Mouse (Mus musculus) forebrain, embryonic 15.5 days (tissue): ENCODE measurements around the gene Ptpn3. TPM values are rescaled to one million over a fixed set of nuclear protein-coding genes. Genes with fewer than 3 reads are reported as not detected.
A peak's percentile ranks its signal among the peaks of the same experiment; 100 is the strongest.

Experiments
- ATAC-seq: fragments of 200-750 bp; cut with Nextera tagmentation; replicated peaks from 2 replicates; pipeline ENCODE4 v1.8.0; 2017; ENCODE audit warnings: mild to moderate bottlenecking, moderate TSS enrichment, moderate library complexity
- H3K27ac ChIP-seq: fragments of 300-500 bp; sonication (generic); replicated peaks from 2 replicates; pipeline ENCODE4 v1.5.1; 2015; ENCODE audit warnings: mild to moderate bottlenecking, inconsistent platforms
- H3K27me3 ChIP-seq: fragments of 300-500 bp; sonication (generic); 2 replicates; pipeline ENCODE4 v1.6.1; 2015; ENCODE audit warnings: inconsistent platforms
- H3K36me3 ChIP-seq: fragments of 300-500 bp; sonication (generic); 2 replicates; pipeline ENCODE4 v1.6.1; 2015; ENCODE audit warnings: mild to moderate bottlenecking, inconsistent platforms
- H3K4me1 ChIP-seq: fragments of 300-500 bp; sonication (generic); 2 replicates; pipeline ENCODE4 v1.6.1; 2015; ENCODE audit warnings: inconsistent platforms
- H3K4me2 ChIP-seq: fragments of 300-500 bp; sonication (generic); replicated peaks from 2 replicates; pipeline ENCODE4 v1.6.1; 2015; ENCODE audit warnings: mild to moderate bottlenecking, inconsistent platforms
- H3K4me3 ChIP-seq: fragments of 300-500 bp; sonication (generic); 2 replicates; pipeline ENCODE4 v1.5.1; 2015; ENCODE audit warnings: mild to moderate bottlenecking, inconsistent platforms
- H3K9ac ChIP-seq: fragments of 300-500 bp; sonication (generic); replicated peaks from 2 replicates; pipeline ENCODE4 v1.6.1; 2015; ENCODE audit warnings: mild to moderate bottlenecking, inconsistent platforms
- H3K9me3 ChIP-seq: fragments of 300-500 bp; sonication (generic); 2 replicates; pipeline ENCODE4 v1.6.1; 2016; ENCODE audit warnings: inconsistent platforms
- WGBS: fragments of 180-500 bp; shearing (Covaris S2); methylation state at CpG from one replicate; pipeline ENCODE4 v1.1.7; 2015; ENCODE audit warnings: mixed read lengths; 5-methylcytosine and 5-hydroxymethylcytosine counted together
- polyA plus RNA-seq: library from polyadenylated mRNA; unstranded; fragments of >200 nt; fragmentation: Nextera tagmentation; extraction: Ambion mirVana; gene quantifications from 2 replicates; pipeline ENCODE4 v1.2.1, GENCODE M21; 2015

Gene Ptpn3
- polyA plus RNA-seq, 1 experiment from 2014 or later: 1.3 TPM

DNA sequence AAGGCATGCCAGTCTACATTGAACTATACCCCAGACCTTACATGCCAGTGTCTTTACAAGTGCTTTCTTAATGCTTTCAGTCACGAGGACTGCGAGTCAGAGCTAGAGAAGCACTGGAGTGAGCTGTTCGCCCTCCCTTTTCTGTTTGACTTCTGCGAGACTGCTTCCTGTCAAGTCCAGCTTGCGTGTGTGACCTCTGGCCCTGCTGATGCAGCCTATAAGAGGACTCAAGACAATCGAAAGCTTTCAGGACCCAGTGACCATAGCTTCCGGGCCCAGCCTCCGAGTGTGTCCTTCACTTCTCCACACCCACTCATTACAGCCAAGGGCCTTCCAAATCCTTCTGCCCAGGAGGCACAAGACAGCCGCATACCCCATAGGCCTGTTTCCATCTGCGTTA lies 126.3 kb downstream of the Ptpn3 start:
- ATAC-seq: no peak
- H3K36me3 ChIP-seq: no peaks in the 10 kb centered on the region
- H3K27ac ChIP-seq: no peak overlapping the region
- H3K9ac ChIP-seq: no peak overlapping the region
- no peak overlapping the region for H3K4me2 ChIP-seq
- H3K4me3 ChIP-seq: no peak overlapping the region
- WGBS: 74% methylated on average over 10 of the region's 10 CpGs
- H3K9me3 ChIP-seq: no peaks in the 10 kb centered on the region
- H3K4me1 ChIP-seq: no peaks in the 10 kb centered on the region
- H3K27me3 ChIP-seq: no peaks in the 10 kb centered on the region

DNA sequence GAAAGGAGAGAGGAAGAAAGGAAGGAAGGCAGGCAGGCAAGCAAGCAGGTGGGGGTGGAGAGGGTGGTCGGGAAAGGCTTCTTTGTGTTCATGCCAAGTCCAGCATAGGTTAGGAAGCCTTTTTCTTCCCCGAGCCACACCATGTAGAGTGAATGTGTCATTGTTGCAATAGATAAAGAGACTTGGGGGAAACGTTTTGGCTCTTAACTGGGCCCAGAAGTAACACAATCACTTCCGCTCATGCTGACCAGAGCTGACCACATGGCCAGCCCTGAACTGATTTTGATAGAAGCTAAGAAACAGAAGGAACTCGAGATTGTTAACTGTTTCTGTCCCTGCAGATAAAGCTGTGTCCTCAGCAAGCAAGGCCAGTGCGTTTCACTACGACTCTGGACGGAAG lies 128.8 kb downstream of the Ptpn3 start:
- no peaks in the 10 kb centered on the region for H3K9me3 ChIP-seq
- no peaks in the 10 kb centered on the region for H3K27me3 ChIP-seq
- no peak overlapping the region for H3K9ac ChIP-seq
- no peak for ATAC-seq
- WGBS: 53% methylated on average over 8 of the region's 8 CpGs
- H3K27ac ChIP-seq: no peak overlapping the region
- H3K4me3 ChIP-seq: no peak overlapping the region
- H3K36me3 ChIP-seq: no peaks in the 10 kb centered on the region
- H3K4me2 ChIP-seq: no peak overlapping the region
- no peaks in the 10 kb centered on the region for H3K4me1 ChIP-seq

DNA sequence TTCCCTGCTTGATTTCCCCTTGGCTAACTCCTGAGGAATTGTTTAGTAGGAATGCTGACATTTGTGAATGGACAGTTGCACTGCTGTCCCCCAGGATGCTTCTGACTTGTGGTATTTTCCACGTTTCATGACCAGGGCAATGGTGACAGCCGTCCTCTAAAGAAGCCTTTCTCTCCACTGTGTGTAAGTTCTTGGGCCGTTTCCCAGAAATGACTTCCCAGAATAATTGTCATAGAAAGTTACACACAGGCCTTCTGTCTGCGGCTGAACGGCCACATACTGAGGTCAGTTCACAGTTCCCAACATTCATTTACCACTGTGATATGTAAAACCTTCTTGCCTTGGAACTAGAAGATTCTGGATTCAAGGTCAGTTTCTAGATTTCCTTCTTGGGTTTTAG lies 129.8 kb downstream of the Ptpn3 start:
- H3K9me3 ChIP-seq: no peaks in the 10 kb centered on the region
- H3K27ac ChIP-seq: no peak overlapping the region
- ATAC-seq: no peak

DNA sequence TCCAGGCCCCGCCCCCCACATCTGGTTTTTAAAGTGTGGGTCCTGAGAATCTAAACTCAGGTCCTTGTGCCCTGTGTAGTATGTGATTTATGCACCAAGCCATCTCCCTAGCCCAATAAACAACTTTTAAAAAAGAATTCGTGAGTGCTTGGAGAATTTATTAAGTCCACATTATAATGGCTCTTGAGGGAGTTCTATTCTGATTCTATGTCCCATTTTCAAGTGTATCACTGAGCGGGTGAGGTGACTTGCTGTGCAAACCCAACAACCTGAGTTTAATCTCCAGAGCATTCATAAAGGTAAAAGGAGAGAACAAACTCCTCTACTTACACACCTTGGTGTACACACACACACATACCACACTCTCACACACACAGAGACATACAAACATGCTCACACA lies 133.0 kb downstream of the Ptpn3 start:
- no peak overlapping the region for H3K4me3 ChIP-seq
- no peaks in the 10 kb centered on the region for H3K36me3 ChIP-seq
- WGBS: 76% methylated on average over 3 of the region's 3 CpGs
- no peaks in the 10 kb centered on the region for H3K9me3 ChIP-seq
- H3K9ac ChIP-seq: no peak overlapping the region
- no peaks in the 10 kb centered on the region for H3K27me3 ChIP-seq
- H3K27ac ChIP-seq: no peak overlapping the region
- H3K4me1 ChIP-seq: no peaks in the 10 kb centered on the region
- no peak for ATAC-seq
- H3K4me2 ChIP-seq: no peak overlapping the region

More for the DNA sequence above, 129.8 kb downstream of the Ptpn3 start:
- Histone ChIP-seq H3K9ac (no peak overlapping the region), H3K27me3 (no peaks in the 10 kb centered on the region), H3K4me3 (no peak overlapping the region), H3K4me2 (no peak overlapping the region), H3K4me1 (no peaks in the 10 kb centered on the region), H3K36me3 (no peaks in the 10 kb centered on the region)
- WGBS: 54% methylated on average over 5 of the region's 5 CpGs

DNA sequence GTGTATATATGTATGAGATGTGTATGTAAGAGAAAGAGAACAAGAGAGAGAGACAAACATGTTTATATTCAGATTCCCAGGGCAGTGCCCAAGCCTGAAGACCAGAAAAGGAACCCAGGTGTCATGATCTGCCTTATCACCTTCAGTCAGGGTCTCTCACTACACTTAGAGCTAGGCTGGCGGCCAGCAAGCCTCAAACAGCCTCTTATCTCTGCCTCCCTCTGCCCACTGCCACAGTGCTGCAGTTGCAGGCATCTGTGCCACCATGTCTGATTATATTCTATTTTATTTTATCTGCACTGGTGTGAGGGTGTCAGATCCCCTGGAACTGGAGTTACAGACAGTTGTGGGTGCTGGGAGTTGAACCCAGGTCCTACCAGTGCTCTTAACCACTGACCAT lies 133.4 kb downstream of the Ptpn3 start:
- H3K4me3 ChIP-seq: no peak overlapping the region
- 87% methylated on average over 1 of the region's 1 CpGs for WGBS
- no peak for ATAC-seq
- no peak overlapping the region for H3K9ac ChIP-seq
- H3K4me1 ChIP-seq: peaks cover 4% of the 10 kb centered on the region
- H3K36me3 ChIP-seq: no peaks in the 10 kb centered on the region
- H3K27me3 ChIP-seq: no peaks in the 10 kb centered on the region
- no peaks in the 10 kb centered on the region for H3K9me3 ChIP-seq
- H3K4me2 ChIP-seq: no peak overlapping the region
- H3K27ac ChIP-seq: no peak overlapping the region

DNA sequence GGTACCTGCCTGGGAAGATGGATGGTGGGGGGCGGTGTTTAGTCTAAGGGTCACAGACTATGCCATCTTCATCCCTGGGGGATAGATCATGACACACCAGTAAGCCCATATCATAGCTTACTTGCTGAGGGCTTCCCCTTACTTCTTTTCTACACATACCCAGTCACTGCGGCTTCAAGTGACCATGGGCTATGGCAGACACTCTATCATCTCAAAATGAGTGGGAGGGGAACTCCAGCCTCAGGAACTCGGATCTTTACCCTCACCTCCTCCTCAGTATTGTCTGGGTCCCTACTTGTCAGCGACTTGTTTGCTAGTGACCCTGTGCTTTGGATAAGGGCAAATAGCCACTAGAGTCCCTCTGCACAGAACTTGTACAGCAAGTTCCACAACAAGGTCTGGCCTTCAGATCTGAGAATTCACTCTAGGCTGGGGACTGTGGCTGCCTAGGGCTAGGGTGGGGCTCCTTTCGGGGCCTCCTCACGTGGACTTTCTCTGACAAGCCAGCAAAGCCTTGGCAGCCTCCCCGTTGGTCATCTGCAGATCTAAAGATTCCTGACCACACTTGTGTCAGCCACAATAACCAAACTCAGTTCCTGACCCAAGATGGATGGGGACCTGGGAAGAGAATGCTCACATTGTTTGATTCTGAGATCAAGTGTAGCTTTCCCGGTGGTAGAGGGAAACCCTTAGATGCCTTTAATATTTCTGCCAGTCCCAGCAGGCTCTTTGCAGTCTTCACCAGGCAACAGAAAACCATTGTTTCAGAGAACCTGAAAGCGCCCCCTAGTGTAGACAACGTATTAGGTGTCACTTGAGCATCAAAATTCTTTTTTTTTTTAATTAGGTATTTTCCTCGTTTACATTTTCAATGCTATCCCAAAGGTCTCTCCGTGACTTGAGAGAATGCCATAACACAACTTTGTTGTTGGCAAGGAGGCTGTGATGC lies 134.4 kb downstream of the Ptpn3 start:
- Histone ChIP-seq H3K4me1 (peaks cover 14% of the 10 kb centered on the region), H3K36me3 (no peaks in the 10 kb centered on the region), H3K4me2 (no peak overlapping the region), H3K9me3 (no peaks in the 10 kb centered on the region), H3K4me3 (no peak overlapping the region), H3K9ac (no peak overlapping the region), H3K27ac (no peak overlapping the region), H3K27me3 (no peaks in the 10 kb centered on the region)
- WGBS: 54% methylated on average over 12 of the region's 12 CpGs
- ATAC-seq: no peak

DNA sequence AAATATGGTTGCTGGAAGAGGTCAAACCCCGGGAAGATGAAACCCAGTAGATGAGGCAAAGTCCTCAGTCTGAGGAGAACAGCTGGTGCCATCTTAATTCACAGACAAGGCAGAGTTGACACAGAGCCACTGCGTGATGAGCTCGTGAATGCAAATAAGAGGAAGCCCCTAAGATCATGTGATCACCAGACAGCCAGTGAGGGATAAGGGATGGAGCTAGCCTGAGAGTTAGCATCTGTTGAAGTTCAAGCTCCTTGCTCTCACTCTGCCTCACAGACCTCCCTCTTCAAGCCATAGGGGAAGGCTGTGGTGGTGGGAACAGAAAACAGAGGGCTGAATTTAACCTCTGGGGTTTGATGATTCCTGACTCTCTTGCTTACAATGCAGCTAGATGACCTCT lies 136.0 kb downstream of the Ptpn3 start:
- no peaks in the 10 kb centered on the region for H3K9me3 ChIP-seq
- no peaks in the 10 kb centered on the region for H3K36me3 ChIP-seq
- H3K4me3 ChIP-seq: no peak overlapping the region
- H3K4me2 ChIP-seq: no peak overlapping the region
- peaks cover 16% of the 10 kb centered on the region for H3K4me1 ChIP-seq
- no peak overlapping the region for H3K9ac ChIP-seq
- 59% methylated on average over 3 of the region's 3 CpGs for WGBS
- H3K27me3 ChIP-seq: no peaks in the 10 kb centered on the region
- H3K27ac ChIP-seq: no peak overlapping the region
- no peak for ATAC-seq

DNA sequence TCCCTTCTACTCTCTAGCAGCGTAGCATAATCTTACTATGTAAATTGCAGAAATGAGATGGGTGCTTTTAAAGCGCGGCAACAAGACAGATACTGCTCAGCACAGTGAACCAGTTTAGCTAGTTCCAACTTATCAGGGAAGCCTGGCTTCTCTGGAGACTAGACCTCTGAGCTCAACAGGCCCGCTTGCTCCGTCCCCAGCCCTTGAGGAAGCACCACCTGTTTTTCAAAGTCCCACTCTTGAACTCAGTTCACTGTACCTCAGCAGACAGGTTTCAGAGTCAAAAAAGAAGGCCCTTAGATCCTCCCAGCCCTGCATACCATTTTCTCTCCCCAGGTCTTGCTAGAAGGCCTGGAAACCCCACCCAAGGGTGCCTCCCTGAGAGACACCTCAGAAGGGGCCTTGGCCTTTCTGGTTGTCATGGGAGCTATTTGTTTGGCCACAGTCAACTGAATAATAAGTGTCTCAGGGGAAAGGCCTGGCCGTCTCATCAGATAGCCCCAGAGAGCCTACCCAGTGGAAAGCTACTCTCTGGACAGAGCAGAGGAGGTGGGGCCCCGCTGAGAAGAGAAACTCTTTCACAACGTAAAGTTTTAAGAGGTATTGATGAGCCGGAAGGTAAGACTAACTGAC lies 136.9 kb downstream of the Ptpn3 start:
- Histone ChIP-seq H3K9me3 (no peaks in the 10 kb centered on the region), H3K9ac (no peak overlapping the region), H3K36me3 (no peaks in the 10 kb centered on the region), H3K4me2 (no peak overlapping the region), H3K4me1 (peaks cover 16% of the 10 kb centered on the region), H3K27ac (no peak overlapping the region), H3K4me3 (no peak overlapping the region), H3K27me3 (no peaks in the 10 kb centered on the region)
- no peak for ATAC-seq
- 92% methylated on average over 9 of the region's 9 CpGs for WGBS

DNA sequence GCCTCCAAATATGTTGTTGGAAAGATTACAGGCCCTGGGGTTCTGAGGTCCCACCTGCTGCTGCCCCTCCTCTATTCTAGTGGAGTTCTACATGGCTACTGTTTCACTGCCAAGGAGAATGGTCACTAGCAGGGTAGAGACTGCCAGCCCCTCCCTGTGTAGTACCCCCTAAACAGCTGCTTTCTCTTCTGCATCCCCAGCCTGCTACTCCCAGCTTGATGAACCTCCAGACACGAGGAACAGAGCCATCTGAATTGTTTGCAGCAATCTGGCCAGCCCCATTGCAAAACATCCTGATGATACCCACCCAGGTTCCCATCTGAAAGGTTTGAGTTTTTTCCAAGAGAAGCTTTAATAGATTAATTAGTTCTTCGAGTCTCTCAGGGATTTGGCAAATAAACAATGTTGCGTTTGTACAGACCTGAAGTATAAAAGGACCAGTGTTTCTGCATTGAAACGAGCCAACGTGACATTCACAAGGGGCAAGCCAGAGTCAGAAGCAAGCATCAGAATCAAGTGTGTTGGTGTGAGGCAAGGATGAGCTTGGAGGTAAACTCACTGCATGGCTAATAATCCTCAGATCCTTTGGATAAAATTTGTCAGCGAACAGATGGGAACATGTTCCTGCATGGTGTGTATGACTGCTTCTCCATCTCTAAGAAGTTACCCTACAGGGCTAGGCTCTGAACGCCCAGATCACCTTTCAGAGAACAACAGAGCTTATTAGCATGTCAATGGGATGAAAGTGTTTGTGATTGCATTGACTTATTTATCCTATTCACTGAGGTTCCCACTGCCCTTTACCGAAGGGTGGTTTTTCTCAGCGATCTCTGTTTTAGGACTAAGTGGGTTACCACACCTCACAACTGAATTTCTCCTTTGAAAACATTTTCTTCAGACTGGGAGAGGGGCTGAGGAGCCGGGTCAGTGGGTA lies 138.6 kb downstream of the Ptpn3 start:
- no peaks in the 10 kb centered on the region for H3K27me3 ChIP-seq
- H3K27ac ChIP-seq: peak overlapping the region; percentile 8; the same call in 1 of the 2 replicates
- ATAC-seq: peak; percentile 64
- H3K4me3 ChIP-seq: no peak overlapping the region
- H3K4me1 ChIP-seq: peaks cover 16% of the 10 kb centered on the region
- H3K36me3 ChIP-seq: no peaks in the 10 kb centered on the region
- no peak overlapping the region for H3K9ac ChIP-seq
- 8% methylated on average over 10 of the region's 10 CpGs for whole genome bisulfite sequencing
- H3K4me2 ChIP-seq: no peak overlapping the region
- H3K9me3 ChIP-seq: no peaks in the 10 kb centered on the region

DNA sequence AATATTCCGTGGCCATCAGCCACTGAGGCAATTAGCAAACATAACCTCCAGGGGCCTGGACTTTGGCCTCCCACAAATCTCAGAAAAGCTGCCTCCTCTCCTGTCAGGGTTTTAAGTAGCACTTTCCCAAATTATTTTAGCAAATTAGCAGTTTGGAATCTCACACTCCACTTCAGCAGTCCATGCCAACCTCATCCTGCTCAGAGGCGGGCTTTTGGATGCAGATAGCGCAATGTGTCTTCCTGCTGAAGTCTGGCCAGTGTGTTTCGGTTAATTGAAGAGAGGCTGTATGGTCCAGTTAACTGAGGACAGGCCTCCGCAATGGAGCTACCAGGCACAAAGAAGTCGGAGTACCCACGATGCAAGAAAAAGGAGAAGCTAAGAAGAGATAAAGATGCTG lies 141.1 kb downstream of the Ptpn3 start:
- Histone ChIP-seq H3K4me3 (no peak overlapping the region), H3K4me2 (no peak overlapping the region), H3K27ac (no peak overlapping the region), H3K4me1 (peaks cover 16% of the 10 kb centered on the region), H3K9ac (no peak overlapping the region), H3K27me3 (no peaks in the 10 kb centered on the region), H3K36me3 (no peaks in the 10 kb centered on the region), H3K9me3 (no peaks in the 10 kb centered on the region)
- no peak for ATAC-seq
- WGBS: 71% methylated on average over 7 of the region's 7 CpGs

DNA sequence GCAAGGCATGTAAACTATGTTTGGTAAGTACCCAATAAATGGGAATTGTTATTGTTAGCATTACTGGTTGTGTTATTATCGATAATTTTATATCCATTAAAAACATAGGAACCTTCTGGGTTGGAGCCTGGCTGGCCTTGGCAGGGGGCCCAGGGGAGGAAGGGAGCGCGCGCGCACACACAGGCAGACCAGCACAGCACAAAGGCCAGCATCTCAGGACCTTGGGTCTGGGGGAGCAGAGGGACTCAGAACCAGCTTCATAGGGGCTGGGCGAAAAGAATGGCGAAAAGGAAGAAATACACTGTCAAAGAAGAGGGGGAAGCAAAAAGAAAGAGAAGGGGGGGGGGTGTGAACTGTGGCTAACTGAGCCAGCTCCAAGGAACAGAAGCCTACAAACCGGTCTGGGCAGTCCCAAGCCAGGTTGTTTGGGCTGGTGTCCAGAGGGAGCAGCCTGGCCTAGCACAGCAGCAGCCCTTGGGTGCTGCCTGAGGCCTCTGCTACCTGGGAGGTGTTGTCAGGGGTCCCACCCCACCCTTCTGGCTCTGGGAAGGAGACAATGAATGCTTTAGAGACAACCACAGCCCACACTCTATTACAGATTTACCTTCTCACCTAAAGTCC lies 145.0 kb downstream of the Ptpn3 start:
- no peak for ATAC-seq
- H3K4me1 ChIP-seq: peaks cover 11% of the 10 kb centered on the region

More for the DNA sequence above, 145.0 kb downstream of the Ptpn3 start:
- Histone ChIP-seq H3K27me3 (no peaks in the 10 kb centered on the region), H3K36me3 (no peaks in the 10 kb centered on the region), H3K9me3 (no peaks in the 10 kb centered on the region), H3K4me3 (no peak overlapping the region), H3K9ac (no peak overlapping the region), H3K27ac (no peak overlapping the region), H3K4me2 (no peak overlapping the region)
- WGBS: 68% methylated on average over 8 of the region's 8 CpGs
